Mouse (Mus musculus): ENCODE data around the gene Rpp40. TPM values are rescaled to one million over a fixed set of nuclear protein-coding genes. Genes with fewer than 3 reads are reported as not detected.

Gene Rpp40
- polyA plus RNA-seq, 1 experiment, result 4.5 TPM

DNA sequence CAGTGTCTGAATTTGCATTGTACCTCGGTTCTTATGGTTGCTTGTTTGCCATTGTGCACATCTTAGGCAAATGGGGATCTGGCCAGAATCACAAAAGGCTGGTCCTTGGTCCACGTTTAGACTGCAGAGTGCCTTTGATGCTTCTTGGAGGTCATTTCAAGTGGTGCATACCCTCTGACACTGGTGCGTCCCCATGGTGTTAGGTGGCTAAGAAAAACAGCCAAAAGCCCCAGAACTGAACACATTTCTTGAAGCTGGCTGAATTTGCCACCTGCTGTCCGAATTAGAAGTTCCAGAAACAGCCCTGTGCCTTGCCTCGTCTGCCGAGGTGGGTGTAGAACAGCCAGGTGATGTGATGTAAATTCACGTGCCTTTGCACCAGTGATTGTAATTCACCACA is 48.7 kb downstream of the Rpp40 start:
- DNase-seq (ENCODE audit: low read depth, low spot score), result no peak
- 90% methylated on average over 7 of the region's 7 CpGs for WGBS

DNA sequence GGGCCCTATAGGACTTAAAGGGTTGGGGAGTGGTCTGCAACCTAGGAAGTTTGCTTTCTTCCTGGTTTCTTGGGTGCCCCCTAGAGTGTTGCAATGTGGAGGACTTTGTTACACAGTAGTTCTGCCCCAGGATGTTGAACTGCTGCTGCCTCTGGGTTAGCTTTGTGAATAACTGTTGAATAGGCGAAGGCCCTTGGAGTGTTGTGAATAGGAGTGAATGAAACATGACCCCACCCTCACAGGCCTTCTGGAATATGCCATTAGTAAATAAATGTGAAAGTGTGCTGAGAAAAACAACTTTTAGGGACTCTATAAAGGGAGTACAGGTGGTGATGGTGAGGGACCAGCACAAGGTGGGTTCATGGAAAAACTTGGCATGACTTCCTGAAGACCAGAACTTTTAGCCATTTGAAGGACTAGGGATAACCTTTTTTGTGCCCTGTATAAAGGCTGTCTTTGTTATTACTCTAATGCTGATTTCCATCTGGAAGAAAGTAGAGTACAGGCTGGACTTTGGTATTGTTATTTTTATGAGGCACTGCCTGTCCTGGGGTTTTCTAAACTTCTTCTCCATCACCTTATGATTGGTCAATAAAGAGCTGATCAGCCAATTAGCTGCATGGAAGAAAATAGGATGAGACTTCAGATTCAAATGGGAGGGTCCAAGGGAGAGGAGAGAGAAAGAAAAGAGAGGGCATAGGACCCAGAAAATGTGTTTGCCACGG is 53.1 kb downstream of the Rpp40 start:
- 86% methylated on average over 2 of the region's 2 CpGs for WGBS
- no peak for DNase-seq (ENCODE audit: low read depth, low spot score)

DNA sequence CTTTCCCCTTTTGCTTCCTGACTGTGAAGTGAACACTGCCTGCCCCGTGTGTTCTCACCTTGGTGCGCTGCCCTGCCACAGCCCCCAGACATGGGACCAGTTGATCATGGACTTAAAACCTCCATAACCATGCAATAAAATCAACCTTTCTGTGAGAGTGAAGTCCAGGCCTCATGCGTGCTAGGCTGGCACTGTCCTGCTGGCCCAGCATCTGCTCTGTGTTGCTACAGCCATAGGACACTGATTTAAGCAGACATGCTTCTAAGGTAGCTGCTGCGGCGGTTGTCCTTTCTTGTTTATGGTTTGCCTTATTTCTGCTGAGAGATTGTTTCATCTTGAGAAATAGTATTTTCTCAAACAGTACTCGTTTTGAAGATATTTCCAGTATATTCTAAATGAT is 54.6 kb downstream of the Rpp40 start:
- no peak for DNase-seq (ENCODE audit: low read depth, low spot score)
- WGBS, result 92% methylated on average over 6 of the region's 6 CpGs

DNA sequence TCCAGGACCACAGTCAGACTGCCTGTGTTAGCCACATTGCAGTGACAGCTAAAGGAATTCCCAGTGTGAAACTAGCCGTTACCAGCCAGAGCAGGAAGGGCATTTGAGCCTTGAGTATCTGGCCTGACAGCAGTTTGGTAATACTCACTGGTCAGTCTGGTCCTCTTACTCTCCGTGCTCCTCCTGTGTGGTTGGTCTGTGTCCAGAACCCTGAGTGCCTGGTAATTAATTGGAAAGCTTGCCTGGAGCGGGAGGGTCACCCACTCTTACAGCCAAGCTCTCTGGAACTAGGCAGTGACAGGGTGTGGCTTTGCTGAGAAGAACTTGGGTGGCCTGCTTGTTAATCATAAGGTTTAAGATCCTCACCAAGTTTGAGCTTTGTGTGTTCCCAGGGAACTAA is 57.5 kb downstream of the Rpp40 start:
- WGBS, result 49% methylated on average over 3 of the region's 3 CpGs
- DNase-seq (ENCODE audit: low read depth, low spot score), result no peak

DNA sequence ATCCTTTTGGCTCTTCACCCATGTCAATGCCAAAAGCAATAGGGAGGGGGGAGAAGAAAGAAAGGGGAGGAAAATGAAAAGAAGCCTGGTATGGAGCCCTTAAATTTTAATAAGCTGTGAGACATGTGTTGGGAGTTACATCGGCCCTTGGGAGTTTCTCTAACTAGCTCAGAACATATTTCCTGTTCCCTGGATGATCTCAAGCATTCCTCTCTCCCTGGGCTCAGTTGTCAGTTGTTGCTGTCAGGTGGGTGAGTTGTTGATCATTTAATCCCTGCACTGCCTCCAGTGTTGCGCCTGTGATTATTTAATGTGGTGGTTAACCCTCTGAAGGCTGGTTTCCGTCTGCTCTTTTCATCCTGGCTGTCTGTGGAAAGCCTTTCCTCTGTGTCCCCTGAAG is 60.9 kb downstream of the Rpp40 start:
- 89% methylated on average over 3 of the region's 3 CpGs for WGBS
- DNase-seq (ENCODE audit: low read depth, low spot score), result no peak

Other genes with a start within 250 kb of the Rpp40 start
- gene Cdyl, start 246.5 kb downstream of the Rpp40 start, polyA plus RNA-seq (2012; rRNA removed), result 2.8 and 3.7 TPM in 2 replicates
- gene Ppp1r3g, start 52.5 kb upstream of the Rpp40 start, polyA plus RNA-seq (2012; rRNA removed), result not detected in 2 replicates
- 63.0 and 69.9 TPM in 2 replicates for gene Fars2, start 211.1 kb upstream of the Rpp40 start, polyA plus RNA-seq (2012; rRNA removed)
- gene Lyrm4, start 211.2 kb upstream of the Rpp40 start, polyA plus RNA-seq (2012; rRNA removed), result 3.6 and 4.2 TPM in 2 replicates

Measured in large intestine, adult 2 months (tissue).